Mouse (Mus musculus) layer of hippocampus, postnatal 36 days (tissue): ENCODE measurements at regions not wholly inside any gene's neighbourhood (a gene's known extent, or its start where the extent isn't known, plus 50 kb on each side); places are given as distances from the start of the nearest gene placed in this dataset.

ENCODE experiments used
- DNase-seq, 2 experiments: peaks; one replicate each; pipeline ENCODE4 v3.0.0; 2022

DNA sequence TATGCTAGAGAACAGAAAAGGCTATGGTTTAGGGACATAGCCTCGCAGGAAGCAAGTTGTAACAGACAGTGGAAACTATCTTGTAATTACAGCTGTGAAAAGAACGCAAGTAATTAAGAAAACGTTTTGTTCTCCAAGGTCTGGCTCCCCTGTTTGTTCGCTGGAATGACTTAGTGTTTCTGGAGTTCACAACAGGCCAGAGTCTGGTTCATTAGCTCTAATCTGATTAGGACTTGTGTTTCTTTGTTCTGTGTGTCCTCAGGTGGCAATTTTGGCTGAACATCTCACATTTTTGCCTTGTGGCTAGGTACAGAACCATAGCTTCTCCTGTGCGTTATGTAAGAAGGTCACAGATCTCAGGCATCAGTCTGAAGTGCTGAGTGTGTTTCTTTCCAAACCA lies 141.7 kb upstream of the Sgk1 start:
- no peak for DNase-seq

DNA sequence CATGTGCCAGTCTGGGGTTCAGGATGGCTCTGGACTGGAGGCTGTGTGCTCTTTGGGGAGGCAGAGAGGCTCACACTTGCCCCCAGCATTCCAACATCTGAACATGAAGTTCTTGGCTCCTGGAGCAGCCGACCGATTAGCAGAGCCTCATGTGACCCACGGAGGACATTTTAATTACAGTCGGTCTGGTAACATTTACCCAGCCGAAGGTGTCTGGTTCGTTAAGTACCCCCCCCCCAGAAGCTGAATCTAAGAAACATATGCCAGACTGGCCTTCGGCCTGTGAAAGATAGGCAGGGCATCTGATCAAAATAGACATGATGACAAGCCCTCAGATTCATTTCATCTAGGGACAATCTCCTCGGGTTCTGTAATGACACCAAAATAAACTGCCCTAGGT lies 140.4 kb upstream of the Sgk1 start:
- DNase-seq, result no peak

DNA sequence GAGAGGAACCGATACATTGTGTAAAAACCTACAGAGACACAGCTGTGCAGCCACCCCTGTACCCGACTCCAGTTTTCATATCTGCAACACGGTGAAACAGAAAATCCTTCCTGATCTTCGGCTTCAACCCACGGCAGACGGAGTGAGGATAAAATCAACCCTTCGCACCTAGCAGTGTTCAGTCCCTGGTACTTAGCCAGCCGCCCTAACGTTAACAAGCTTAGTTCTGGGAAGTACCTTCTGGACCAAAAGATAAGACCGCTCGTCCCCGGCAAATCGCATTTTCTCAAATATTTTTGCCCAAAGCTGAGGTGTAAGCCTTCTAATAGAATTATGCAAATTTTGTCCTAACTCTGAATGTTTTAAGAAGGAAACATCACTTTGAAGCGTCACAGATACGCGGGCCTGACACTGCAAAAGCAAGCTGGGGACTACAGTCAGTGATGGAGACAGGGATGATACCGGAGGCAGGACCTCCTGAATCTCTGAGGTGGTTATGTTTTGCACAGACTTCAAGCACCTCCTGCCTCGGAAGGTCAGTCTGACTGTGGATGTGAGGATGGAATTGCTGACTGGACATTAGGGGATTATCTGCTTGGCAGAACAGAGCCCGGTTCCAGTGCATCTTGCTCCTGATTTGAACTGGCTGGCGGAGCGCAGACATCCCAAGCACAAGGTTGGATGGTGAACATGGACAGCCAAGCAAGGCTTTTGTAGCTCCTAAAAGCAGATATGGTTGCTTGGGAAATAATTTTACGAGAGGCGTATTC lies 139.8 kb upstream of the Sgk1 start:
- DNase-seq, result no peak

DNA sequence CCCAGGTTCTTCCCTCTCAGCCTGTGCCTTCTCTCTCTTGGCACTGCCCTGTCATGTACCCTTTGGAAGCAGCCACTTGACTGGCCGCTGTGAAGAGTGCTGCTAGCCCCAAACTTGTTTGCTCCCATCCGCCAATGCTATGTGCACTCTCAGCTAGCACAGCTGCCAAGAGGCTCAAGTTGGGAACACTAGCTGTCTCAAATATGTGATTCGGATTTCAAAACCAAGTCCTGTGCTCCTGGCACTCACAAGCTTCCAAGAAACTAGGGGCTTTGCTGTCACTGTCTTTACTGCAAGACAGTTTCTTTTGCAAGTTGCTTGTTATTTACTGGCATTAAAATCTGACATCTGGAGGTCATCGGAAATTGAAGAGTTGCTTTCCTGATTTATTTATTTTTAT lies 138.6 kb upstream of the Sgk1 start:
- DNase-seq, result no peak

DNA sequence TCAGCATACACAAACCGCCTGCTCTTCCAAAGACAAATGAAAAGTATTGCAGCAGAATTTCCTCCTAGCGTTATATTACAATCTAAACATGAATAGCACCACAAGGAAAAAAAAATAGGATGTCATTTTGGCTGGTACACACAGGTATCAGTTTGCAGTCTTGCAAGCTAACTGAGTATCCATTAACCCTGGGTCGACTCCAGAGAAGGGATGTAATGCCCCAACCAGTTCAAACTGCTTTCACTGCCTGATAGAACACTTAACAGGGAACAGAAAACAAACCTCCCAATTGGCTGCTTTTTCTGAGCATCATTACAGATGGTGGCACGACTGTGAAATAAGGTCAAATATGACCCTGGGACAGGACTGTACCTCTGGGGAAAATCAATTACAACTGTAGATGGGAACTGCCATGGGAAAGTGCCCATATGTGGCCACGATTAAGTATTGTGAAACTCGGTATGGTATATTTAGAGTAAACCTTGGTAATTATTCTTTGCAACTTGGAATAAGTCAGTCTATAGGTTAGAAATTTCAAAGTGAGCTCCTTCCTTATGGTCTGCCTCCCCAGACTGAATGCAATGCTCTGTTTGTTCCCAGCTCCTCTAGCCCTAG lies 137.5 kb upstream of the Sgk1 start:
- DNase-seq, result no peak

DNA sequence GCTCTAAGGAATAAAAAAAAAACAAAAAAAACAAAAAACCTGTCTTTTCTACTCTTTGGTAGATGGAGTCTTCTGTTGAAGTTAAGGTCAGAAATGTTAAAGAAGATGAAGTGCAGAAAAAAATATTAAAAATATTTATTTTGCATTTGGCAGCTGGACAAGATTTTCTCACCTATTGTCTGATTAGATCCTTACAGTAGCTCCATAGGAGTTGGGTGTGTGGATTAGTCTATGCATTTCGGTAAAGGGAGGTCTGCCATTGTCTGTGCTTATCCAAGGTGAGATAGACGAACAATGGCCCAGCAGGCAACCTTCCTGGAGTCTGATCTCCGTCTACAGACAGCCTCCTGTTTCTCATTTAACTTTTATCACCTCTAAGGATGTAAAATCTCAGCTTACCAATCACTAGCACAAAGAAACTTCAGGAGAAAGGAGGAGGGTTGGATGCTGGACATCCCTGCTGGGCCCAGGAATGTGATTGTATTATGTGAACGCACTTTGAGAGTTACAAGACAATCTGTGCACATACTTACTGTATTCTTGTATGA lies 136.0 kb upstream of the Sgk1 start:
- DNase-seq, result no peak

DNA sequence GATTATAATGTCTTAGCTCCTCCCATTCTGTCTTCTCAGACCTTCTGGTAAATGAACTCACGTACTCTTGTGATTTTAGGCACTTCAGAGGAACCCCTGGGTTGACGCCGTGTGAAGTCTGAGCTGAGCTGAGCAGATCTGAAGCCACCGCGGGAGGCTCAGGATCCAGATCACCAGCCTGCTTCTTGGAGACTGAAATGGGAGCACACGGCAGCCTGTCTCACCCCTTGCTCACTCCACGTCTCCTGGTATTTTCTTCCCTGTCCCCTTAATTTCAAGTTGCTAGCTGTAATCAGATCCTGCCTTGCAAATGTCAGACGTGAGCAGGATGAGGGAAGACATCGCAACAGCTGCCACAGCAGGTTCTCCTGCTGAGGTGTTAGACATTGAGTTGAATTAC lies 135.3 kb upstream of the Sgk1 start:
- DNase-seq, result no peak

DNA sequence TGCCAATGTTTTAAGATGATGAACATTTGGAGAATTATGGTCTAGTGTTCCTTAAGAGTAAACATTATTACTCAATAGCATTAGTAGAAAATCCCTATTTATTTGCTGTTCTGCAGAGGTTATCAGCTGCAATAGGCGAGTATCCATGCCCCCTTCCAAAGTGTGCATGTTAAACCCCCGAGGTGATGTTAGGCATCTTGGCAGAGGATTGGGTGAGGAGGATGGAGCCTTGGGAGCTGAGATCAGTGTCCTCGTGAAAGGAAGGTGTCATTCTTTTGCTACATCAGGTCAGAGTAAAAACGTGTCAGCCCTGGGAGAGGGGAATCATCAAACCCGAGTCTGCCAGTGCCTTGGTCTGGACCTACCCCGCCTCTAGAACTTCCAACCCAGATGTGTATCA lies 130.7 kb upstream of the Sgk1 start:
- DNase-seq, result no peak

DNA sequence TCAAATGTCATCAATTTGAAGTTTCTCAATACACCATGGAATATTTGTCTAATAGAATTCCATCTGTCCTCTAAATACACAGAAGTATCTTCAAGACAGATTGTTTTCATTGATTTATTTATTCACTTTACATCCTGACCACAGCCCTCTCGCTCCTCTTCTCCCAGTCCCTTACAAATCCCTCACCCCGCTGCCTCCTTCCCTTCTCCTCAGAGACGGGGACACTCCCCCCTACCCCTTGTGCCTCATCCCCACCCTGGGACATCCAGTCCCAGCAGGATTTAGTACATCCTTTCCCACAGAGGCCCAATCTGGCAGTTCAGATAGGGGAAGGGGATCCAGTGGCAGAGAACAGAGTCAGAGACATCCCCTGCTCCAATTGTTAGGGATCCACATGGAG lies 129.6 kb upstream of the Sgk1 start:
- no peak for DNase-seq

DNA sequence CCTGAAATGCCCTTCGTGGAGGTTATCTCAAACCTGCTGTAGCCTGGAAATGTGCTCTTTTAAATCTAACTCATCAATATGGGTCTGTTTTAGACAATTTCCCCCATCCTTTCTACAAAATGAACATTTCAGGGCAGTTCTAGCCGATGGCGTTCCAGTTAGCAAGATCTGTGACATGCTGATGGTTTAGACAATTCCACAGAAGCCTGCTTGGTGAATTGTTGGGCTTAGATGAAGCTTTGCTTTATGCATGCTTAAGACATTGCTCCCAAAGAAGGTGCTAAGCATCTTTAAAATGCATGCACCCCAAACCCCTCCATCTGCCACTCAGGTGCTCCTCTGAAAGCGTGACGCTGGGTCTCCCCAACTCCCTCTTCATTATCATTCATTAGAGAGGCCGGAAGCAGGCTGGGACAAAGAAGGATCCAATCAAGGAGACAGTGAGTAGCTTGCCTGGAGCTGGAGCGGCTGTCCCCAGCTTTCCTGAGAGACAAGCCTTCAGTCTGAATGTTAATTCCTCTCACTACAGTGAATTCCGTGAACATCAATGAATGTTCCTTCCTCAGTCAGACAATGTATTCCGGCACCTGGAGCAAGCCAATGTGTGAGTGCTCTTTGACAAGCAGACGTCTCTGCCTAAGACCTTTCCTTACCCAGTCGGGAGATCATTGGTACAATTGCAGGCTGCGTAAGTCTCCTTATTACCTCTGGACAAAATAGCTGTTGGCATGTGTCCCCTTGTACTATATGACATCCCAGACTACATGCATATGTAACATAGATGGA lies 127.0 kb upstream of the Sgk1 start:
- DNase-seq, result no peak

DNA sequence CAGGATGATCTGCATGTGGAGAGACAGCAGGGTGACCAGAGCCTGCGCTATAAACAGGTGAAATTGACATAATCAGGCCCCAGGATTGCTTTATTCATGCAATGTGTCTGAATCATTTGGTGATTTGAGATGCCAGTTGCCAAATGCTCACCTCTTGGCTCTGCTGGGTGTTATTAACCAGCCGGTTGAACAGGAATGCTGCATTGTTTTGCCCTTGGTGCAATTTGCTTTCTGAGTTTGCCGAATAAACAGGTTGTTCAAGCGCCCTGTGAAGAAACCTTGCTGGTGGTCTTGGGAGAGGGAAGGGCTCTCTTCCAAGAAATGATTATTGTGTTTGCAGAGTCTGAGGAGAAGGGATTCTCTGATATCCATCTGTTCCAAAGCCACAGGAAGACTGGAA lies 126.3 kb upstream of the Sgk1 start:
- no peak for DNase-seq

DNA sequence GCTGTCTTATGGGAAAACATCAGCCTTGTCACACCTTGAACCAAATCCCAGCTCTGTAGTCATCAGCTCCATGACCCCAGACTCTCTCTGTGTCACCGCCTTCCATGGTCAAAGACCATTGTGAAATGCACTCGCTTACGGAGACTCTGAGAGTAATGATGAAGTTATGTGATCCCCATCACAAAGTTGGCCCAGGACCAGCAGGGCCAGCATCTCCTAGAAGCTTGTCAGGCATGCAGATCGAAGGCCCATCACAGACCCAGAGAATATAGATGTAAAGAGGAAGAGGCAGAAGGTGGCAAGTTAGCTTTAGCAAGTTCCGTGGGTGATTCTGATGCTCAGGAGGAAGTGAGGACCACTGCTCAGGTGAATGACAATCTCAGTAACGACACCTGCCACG lies 125.2 kb upstream of the Sgk1 start:
- no peak for DNase-seq

DNA sequence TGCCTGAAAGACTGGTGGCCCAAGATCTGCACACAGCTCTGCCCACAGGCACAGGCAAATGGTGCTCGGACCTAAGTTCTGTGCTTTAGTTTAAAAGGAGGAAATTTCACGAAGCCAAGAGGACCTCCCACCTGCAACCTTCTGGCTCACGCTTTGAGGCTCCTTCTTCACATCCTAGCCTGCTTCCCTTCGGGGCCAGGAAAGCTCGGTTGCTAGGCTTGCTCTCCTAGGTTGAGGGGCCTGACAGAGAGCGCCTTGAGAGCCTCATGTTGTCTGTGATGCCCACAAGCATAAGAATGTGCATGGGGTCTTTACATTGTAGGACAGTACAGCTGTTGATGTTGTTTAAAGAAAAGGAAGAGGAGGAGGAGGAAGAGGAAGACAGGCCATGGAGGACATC lies 123.9 kb upstream of the Sgk1 start:
- DNase-seq, result no peak

DNA sequence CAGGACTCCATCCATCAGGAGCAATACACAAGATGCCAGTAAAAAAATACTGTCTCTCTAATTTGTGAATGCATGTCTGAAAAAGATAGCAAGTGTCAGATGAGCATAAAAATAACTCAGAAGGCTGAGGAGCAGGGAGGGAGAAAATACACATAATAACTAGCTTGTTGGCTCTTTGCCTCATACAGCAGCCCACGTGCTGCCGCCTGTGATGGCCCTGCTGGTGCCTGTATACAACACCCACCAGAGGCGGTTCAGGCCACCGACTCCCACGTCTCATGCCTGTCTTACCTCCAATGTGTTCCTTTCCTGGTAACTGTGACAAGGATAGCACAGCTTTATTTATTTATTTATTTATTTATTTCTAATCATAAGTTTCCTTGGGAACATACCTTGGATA lies 119.5 kb upstream of the Sgk1 start:
- peak; percentile 37 to 41 for DNase-seq

DNA sequence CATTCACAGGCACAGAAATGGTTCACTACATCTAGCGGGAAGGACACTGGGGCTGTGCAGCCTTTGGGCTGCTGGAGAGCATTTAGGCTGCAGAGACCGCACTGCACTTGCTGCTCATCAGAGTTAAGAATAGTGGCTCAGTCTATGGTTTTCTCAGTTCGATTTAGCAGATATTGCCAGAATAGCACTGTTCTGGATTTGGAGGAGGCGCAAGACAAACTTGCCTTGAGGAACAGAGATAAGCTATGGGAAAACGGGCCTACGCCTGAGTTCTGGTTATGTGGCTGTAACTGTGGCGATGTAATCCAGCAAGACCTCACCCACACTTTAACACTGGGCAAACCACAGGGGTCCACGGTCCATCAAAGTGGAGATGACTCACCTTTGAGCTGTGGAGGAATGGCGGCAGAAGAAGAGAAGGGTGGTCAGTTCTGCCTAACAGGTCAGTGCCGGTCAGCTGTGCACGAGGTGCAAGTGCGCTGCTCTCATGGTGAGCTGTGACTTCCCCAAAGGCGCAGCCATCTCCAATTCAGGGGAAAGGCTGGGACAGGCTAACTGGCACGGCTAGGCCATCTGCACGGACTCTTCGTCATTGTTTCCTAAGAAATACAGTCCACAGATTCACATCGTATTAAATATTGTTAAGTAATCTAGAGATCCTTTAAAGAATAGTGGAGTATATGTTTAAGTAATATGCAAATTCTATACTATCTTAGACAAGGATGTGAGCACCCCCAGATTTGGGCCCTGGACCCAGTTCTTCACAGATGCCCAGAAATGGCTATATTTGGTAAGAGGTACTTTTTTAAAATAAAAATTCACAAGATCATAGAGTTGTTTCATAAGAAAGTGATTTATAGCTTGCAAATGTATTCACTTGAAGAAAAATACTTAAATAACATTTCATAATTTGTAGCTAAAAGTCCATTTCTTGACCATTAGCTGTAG lies 118.7 kb upstream of the Sgk1 start:
- no peak for DNase-seq

DNA sequence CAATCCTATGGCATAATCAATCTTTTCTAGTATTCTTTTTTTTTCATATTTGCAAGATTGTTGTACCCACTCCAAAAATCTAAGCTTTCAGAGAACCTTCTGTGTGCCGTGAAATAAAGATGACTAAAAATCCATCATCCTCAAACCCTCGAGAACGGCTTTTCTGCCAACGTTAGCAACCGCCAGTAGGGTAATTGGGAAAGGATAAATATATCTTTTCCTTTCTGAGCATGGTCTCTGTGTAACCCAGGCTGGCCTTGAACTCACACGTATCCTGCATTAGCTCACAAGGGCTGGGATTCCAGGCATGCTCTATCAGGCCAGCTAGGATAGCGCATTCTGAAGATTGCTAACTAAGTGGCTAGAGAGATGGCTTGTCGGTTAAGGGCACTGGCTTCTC lies 117.9 kb upstream of the Sgk1 start:
- no peak for DNase-seq

DNA sequence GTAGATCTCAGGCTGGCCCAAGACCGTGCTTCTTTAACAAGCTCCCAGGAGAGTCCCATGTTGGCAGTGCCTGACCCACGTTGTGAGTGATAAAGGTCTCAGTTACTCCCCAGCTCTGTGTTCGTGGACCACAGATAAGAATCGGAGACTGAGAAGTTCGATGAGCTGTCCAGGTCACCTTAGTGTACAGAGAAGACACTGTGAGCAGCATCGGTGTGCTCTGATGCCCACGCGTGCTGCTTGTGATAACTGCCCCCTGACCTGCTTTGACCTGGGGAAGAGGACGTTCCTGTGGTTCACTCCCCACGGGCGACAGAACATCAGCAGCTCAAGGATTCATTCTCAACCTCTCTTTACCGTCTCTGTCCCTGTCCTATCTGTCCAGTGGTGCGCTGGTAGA lies 117.1 kb upstream of the Sgk1 start:
- no peak for DNase-seq

DNA sequence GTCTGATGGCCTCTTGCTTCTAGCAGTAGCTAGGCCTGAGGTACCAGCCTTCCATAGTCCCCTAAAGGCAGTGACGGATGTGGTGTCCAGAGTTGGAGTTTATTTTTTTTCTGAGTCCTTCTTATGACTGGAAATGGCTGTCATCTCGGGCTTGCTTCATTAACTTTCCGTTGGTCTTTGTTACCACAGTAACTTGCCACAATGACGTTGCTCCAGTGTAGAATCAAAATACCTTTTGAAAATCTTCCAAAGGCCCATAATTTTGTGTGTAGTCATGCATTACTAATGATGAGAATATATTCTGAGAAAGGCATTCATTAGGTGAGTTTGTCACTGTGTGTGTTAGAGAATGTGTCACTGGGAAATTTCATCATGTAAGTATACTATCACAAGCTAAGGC lies 108.4 kb upstream of the Sgk1 start:
- DNase-seq, result no peak

DNA sequence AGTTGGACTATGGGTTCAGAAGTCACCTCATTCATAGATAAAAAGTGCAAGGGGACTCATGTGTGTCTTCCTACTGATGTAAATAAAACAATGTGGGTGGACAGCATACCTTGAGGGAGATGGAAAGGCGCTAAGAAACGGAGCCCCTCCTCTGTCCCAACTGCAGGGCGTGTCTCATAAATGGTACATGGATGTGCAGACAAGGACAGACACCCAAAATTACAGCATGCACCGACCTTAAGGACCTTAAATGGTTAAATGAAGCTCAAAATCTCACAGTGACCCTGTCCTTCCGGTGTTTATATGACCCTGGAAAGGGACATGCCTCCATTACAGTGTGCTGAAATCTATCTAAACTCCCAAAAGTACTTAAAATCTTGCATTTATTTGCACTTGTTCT lies 106.5 kb upstream of the Sgk1 start:
- DNase-seq, result no peak

DNA sequence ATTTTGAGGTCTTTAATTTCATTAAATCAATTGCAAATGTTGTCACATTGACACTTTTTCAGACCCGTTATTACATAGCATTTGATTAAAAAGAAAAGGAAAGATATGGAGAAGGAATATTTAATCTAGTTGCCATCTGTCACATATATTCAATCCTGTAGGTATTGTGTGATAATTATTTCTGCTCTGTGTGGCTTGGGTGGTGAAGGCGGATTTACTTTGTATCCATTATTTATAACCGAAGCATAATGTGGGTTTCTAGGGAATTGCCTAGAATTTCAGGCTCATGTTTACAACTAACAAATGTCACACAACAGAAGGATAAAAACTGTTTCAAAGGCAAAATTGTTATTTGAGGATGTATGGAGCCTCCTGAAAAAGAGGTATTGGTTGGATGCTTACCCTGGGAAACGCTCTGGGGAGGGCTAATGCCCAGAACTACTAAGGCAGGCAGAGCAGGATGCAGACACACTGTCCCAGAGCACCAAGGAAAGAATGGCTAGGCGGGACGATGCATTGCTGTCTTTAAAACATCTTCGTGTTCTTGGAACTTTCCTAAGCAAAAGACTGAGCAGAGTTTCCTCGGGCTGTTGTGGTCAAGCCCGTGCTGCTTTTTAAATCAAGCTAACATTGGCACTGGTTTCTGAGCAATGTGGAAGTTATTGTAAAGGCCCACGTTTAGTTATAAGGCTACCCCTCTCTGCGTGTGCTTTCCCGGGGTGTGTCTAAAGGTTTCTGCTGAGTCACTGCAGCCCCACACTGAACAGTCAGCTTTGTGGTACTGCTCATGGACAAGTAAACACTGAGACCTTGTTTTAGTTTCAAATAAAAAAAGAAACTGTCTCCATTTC lies 105.8 kb upstream of the Sgk1 start:
- no peak for DNase-seq

DNA sequence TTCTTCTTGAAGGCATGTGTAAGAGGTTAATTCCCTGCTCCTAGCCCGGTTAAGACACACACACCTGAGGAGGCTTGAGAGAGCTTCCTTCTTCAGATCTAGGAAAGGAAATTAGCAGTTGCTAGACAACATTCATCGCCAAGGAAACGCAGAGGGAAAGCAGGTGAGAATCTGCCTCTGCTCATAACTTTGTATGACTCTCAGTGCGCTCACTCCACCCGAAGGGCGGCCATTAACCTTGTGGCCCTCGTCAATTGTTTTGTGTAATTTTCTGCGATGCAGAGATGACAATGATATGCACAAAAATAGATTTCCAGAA lies 105.3 kb upstream of the Sgk1 start:
- no peak for DNase-seq

DNA sequence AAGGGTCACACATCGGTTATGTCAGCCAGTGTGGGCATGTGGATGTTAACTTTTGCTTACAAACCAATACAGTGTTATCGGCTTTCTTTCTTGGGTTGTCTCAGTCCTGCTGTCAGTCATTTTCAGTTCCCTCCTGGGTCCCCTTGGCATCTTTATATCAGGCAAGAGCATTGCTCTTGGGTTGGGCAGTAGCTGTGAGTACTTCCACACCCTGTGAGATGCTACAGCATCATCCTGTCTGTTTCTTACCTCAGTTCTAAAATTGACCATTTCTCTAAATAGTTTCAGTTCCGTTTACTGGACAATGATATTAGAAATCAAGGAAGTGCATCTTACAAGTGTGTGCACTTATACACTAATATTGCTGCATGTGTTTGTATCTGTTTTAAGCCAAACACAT lies 104.9 kb upstream of the Sgk1 start:
- no peak for DNase-seq
